Mouse (Mus musculus): Measurements from ENCODE around the gene Adam25.
"Not testable (repeated sequence)": the region's sequence is repeated elsewhere in the genome, so short reads cannot be mapped to it uniquely, and the experiment has no call there.

Adam25 gene

GRCm38 (mm10) chr8:40751908-40752307 lies at the start of gene Adam25:
TSS of gene Adam25 (plus strand) at chr8:40752208.
- DNase-seq (ENCODE audit: low read depth, low spot score) = not testable (repeated sequence)

DNA sequence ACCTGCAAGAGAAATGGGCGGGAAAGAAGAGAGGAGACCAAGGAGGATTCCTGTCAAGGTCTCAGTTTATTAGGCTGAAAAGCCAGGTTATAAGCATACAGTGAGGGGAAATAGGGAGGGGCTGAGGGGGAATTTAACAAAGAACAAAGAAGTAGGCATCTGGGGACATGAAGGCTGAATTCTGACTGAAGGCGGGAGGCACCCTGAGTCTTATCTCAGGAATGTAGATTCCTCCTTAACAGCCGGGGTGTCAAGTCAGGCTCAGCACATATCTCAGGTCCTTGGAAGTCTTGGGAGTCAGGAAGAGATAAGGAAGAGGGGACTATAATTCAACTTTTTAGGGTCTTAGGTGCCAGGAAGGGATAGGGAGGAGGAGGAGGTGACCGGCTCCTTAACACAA lies 36.6 kb upstream of the Adam25 start:
- not testable (repeated sequence) for DNase-seq (ENCODE audit: low read depth, low spot score)

DNA sequence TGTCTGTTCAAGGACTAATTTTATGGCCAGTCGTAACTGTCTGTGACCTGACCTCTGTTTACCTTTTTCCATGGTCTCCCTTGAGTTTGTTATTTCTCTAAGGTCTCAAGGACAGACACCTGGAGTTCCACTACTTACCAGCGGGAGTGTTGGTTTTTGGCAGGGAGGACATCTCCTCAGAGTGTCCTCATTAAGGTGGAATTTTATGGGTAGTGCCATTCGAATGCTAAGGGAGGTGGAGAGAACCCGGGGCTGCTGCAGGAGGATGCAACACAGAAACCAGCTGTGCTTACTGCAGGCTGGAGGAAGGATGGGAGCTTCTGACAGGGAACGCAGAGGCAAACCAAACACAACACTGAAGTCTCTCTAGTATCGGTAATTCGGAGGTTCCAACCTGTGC lies 36.0 kb upstream of the Adam25 start:
- DNase-seq (ENCODE audit: low read depth, low spot score) = no peak

DNA sequence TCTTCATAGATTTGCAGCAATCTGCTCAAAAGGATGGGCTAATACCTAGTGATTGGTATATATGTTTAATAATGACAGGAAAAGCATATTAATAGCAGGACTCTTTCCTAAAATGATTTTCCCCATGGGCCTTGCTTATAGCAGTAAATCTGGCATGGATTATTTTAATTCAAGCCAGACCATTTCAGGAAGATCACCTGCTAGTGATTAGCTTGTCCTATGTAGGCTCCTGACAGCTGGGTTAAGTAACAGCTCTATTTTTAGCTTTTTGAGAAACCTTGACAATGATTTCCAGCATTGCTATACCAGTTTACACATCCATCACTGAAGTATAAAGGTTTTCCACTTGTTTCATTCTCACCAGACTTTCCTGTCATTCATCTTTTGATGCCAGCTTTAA lies 31.3 kb downstream of the Adam25 start:
- DNase-seq (ENCODE audit: low read depth, low spot score) = no peak

- DNase-seq (ENCODE audit: low read depth, low spot score) = not testable (repeated sequence)
Measured at GRCm38 (mm10) chr8:40792973-40793372, 41.0 kb downstream of the Adam25 start, which contains the start of gene Adam20. TSS of gene Adam20 (plus strand) at chr8:40793273.

- no peak for DNase-seq (ENCODE audit: low read depth, low spot score)
Measured at GRCm38 (mm10) chr8:40803379-40804079, 51.5 kb downstream of the Adam25 start.

Data from 3T3-L1 (cell line).